Mouse (Mus musculus): Measurements from ENCODE around the gene Med12l. TPM values are rescaled to one million over a fixed set of nuclear protein-coding genes. Genes with fewer than 3 reads are reported as not detected.
"Not testable (repeated sequence)": the region's sequence is repeated elsewhere in the genome, so short reads cannot be mapped to it uniquely, and the experiment has no call there.

Med12l gene
- polyA plus RNA-seq, 1 experiment from 2014 or later, result 5.1 TPM

- 73% methylated on average over 6 of the region's 6 CpGs for WGBS
- Histone ChIP-seq H3K27me3 (replicated peaks) (no peaks in the 10 kb centered on the region), H3K36me3 (no peaks in the 10 kb centered on the region), H3K4me3 (no peak within 1 kb of the TSS), H3K4me1 (replicated peaks) (peaks cover 23% of the 10 kb centered on the region), H3K9ac (no peak within 1 kb of the TSS), H3K27ac (ENCODE audit: poor library complexity, severe bottlenecking) (no peak within 1 kb of the TSS), H3K9me3 (replicated peaks) (no peaks in the 10 kb centered on the region), H3K4me2 (no peak within 1 kb of the TSS)
- ATAC-seq (ENCODE audit: insufficient number of reproducible peaks, low FRiP score), result no peak
Measured at GRCm38 (mm10) chr3:59101218-59101986, 95.8 kb downstream of the Med12l start, which contains the start of gene Gpr171. TSS of gene Gpr171 (minus strand) at chr3:59101821.

- Histone ChIP-seq H3K36me3 (no peaks in the 10 kb centered on the region), H3K4me3 (no peak overlapping the region), H3K27ac (ENCODE audit: poor library complexity, severe bottlenecking) (no peak overlapping the region), H3K9ac (no peak overlapping the region), H3K27me3 (replicated peaks) (no peaks in the 10 kb centered on the region), H3K4me1 (replicated peaks) (peaks cover 23% of the 10 kb centered on the region), H3K9me3 (replicated peaks) (no peaks in the 10 kb centered on the region), H3K4me2 (no peak overlapping the region)
- ATAC-seq (ENCODE audit: insufficient number of reproducible peaks, low FRiP score), result no peak
- 88% methylated on average over 2 of the region's 2 CpGs for WGBS
Measured at GRCm38 (mm10) chr3:59102146-59102545, 96.5 kb downstream of the Med12l start.

- no peak for ATAC-seq (ENCODE audit: insufficient number of reproducible peaks, low FRiP score)
- Histone ChIP-seq H3K4me2 (0 out of 2 replicates have a peak overlapping the region, but pooled peaks have one; percentile 0), H3K27me3 (replicated peaks) (no peaks in the 10 kb centered on the region), H3K4me1 (replicated peaks) (peaks cover 19% of the 10 kb centered on the region), H3K4me3 (no peak overlapping the region), H3K9ac (no peak overlapping the region), H3K27ac (ENCODE audit: poor library complexity, severe bottlenecking) (0 out of 2 replicates have a peak overlapping the region, but pooled peaks have one; percentile 9), H3K9me3 (replicated peaks) (no peaks in the 10 kb centered on the region), H3K36me3 (no peaks in the 10 kb centered on the region)
- WGBS, result 17% methylated on average over 4 of the region's 4 CpGs
Measured at GRCm38 (mm10) chr3:59104462-59104861, 98.8 kb downstream of the Med12l start.

- H3K4me1 ChIP-seq (replicated peaks), result peaks cover 17% of the 10 kb centered on the region
- H3K9me3 ChIP-seq (replicated peaks), result no peaks in the 10 kb centered on the region
- no peak overlapping the region for H3K9ac ChIP-seq
- H3K4me3 ChIP-seq, result no peak overlapping the region
- 86% methylated on average over 4 of the region's 4 CpGs for WGBS
- ATAC-seq (ENCODE audit: insufficient number of reproducible peaks, low FRiP score), result no peak
- H3K36me3 ChIP-seq, result no peaks in the 10 kb centered on the region
- H3K27me3 ChIP-seq (replicated peaks), result no peaks in the 10 kb centered on the region
- no peak overlapping the region for H3K27ac ChIP-seq (ENCODE audit: poor library complexity, severe bottlenecking)
- no peak overlapping the region for H3K4me2 ChIP-seq
Measured at GRCm38 (mm10) chr3:59107439-59107838, 101.8 kb downstream of the Med12l start.

GRCm38 (mm10) chr3:59109834-59110233, 104.2 kb downstream of the Med12l start:
- peaks cover 21% of the 10 kb centered on the region for H3K4me1 ChIP-seq (replicated peaks)
- WGBS, result 91% methylated on average over 3 of the region's 3 CpGs
- not testable (repeated sequence) for H3K36me3 ChIP-seq; H3K27ac ChIP-seq (ENCODE audit: poor library complexity, severe bottlenecking); ATAC-seq (ENCODE audit: insufficient number of reproducible peaks, low FRiP score); H3K9ac ChIP-seq; H3K27me3 ChIP-seq (replicated peaks); H3K9me3 ChIP-seq (replicated peaks); H3K4me3 ChIP-seq; H3K4me2 ChIP-seq

- Histone ChIP-seq H3K4me3 (no peak overlapping the region), H3K36me3 (peaks cover 4% of the 10 kb centered on the region; the same call in 1 of the 2 replicates), H3K4me2 (no peak overlapping the region), H3K9ac (no peak overlapping the region), H3K9me3 (replicated peaks) (no peaks in the 10 kb centered on the region), H3K27me3 (replicated peaks) (no peaks in the 10 kb centered on the region), H3K4me1 (replicated peaks) (peaks cover 16% of the 10 kb centered on the region), H3K27ac (ENCODE audit: poor library complexity, severe bottlenecking) (no peak overlapping the region)
- no peak for ATAC-seq (ENCODE audit: insufficient number of reproducible peaks, low FRiP score)
- 80% methylated on average over 3 of the region's 3 CpGs for WGBS
Measured at GRCm38 (mm10) chr3:59111944-59112343, 106.3 kb downstream of the Med12l start.

GRCm38 (mm10) chr3:59113291-59113690, 107.7 kb downstream of the Med12l start:
- H3K36me3 ChIP-seq; H3K4me3 ChIP-seq; ATAC-seq (ENCODE audit: insufficient number of reproducible peaks, low FRiP score); H3K4me2 ChIP-seq; H3K27me3 ChIP-seq (replicated peaks); H3K9me3 ChIP-seq (replicated peaks); H3K9ac ChIP-seq: not testable (repeated sequence)
- H3K27ac ChIP-seq (ENCODE audit: poor library complexity, severe bottlenecking), result peak overlapping the region; percentile 87
- peaks cover 16% of the 10 kb centered on the region for H3K4me1 ChIP-seq (replicated peaks)
- WGBS, result 84% methylated on average over 4 of the region's 4 CpGs

GRCm38 (mm10) chr3:59113973-59114517, 108.4 kb downstream of the Med12l start:
- peak; percentile 73 for ATAC-seq (ENCODE audit: insufficient number of reproducible peaks, low FRiP score)
- Histone ChIP-seq H3K4me1 (replicated peaks) (peaks cover 16% of the 10 kb centered on the region), H3K4me3 (no peak overlapping the region), H3K36me3 (peaks cover 4% of the 10 kb centered on the region; the same call in 1 of the 2 replicates), H3K9me3 (replicated peaks) (no peaks in the 10 kb centered on the region), H3K4me2 (peak overlapping the region; percentile 44), H3K9ac (no peak overlapping the region), H3K27me3 (replicated peaks) (no peaks in the 10 kb centered on the region), H3K27ac (ENCODE audit: poor library complexity, severe bottlenecking) (peak overlapping the region; percentile 87)
- 7% methylated on average over 8 of the region's 8 CpGs for WGBS

- peaks cover 26% of the 10 kb centered on the region for H3K4me1 ChIP-seq (replicated peaks)
- H3K9me3 ChIP-seq (replicated peaks), result no peaks in the 10 kb centered on the region
- H3K27ac ChIP-seq (ENCODE audit: poor library complexity, severe bottlenecking), result no peak overlapping the region
- no peaks in the 10 kb centered on the region for H3K36me3 ChIP-seq
- no peaks in the 10 kb centered on the region for H3K27me3 ChIP-seq (replicated peaks)
- H3K4me2 ChIP-seq, result no peak overlapping the region
- H3K4me3 ChIP-seq, result no peak overlapping the region
- H3K9ac ChIP-seq, result no peak overlapping the region; the same call in 1 of the 2 replicates
- no peak for ATAC-seq (ENCODE audit: insufficient number of reproducible peaks, low FRiP score)
- WGBS, result 40% methylated on average over 7 of the region's 7 CpGs
Measured at GRCm38 (mm10) chr3:59121067-59121730, 115.6 kb downstream of the Med12l start.

- no peak overlapping the region for H3K4me3 ChIP-seq
- peaks cover 26% of the 10 kb centered on the region for H3K4me1 ChIP-seq (replicated peaks)
- no peaks in the 10 kb centered on the region for H3K36me3 ChIP-seq
- H3K27me3 ChIP-seq (replicated peaks), result no peaks in the 10 kb centered on the region
- no peak overlapping the region for H3K9ac ChIP-seq
- WGBS, result 50% methylated on average over 7 of the region's 7 CpGs
- no peak overlapping the region for H3K27ac ChIP-seq (ENCODE audit: poor library complexity, severe bottlenecking)
- H3K4me2 ChIP-seq, result no peak overlapping the region
- H3K9me3 ChIP-seq (replicated peaks), result no peaks in the 10 kb centered on the region
- ATAC-seq (ENCODE audit: insufficient number of reproducible peaks, low FRiP score), result no peak
Measured at GRCm38 (mm10) chr3:59121780-59122449, 116.3 kb downstream of the Med12l start.

GRCm38 (mm10) chr3:59125022-59125421, 119.4 kb downstream of the Med12l start:
- Histone ChIP-seq H3K4me2 (no peak overlapping the region), H3K36me3 (no peaks in the 10 kb centered on the region), H3K4me3 (no peak overlapping the region), H3K27ac (ENCODE audit: poor library complexity, severe bottlenecking) (no peak overlapping the region), H3K27me3 (replicated peaks) (no peaks in the 10 kb centered on the region), H3K9ac (no peak overlapping the region), H3K9me3 (replicated peaks) (no peaks in the 10 kb centered on the region), H3K4me1 (replicated peaks) (peaks cover 26% of the 10 kb centered on the region)
- no peak; the same call in 1 of the 2 replicates for ATAC-seq (ENCODE audit: insufficient number of reproducible peaks, low FRiP score)
- 39% methylated on average over 5 of the region's 5 CpGs for WGBS
